Mouse (Mus musculus): ENCODE measurements around the gene Gm42957.
"Not testable (repeated sequence)": the region's sequence is repeated elsewhere in the genome, so short reads cannot be mapped to it uniquely, and the experiment has no call there.

Gene Gm42957

GRCm38 (mm10) chr3:96634928-96635879 lies at the start of gene Gm42957, which contains the start of gene Pex11b:
Gene Gm42957 (plus strand): TSS chr3:96635474.
Gene Pex11b (plus strand): TSS chr3:96635376.
- DNase-seq (ENCODE audit: low spot score) = peak; percentile 91

GRCm38 (mm10) chr3:96590657-96591056 lies 44.6 kb upstream of the Gm42957 start:
- DNase-seq (ENCODE audit: low spot score) = no peak

- DNase-seq (ENCODE audit: low spot score) = peak; percentile 69
These were observed 41.9 kb upstream of the Gm42957 start for GRCm38 (mm10) chr3:96593374-96593773.

- peak; percentile 95 for DNase-seq (ENCODE audit: low spot score)
These were observed 41.3 kb upstream of the Gm42957 start, which contains the start of gene Polr3gl for GRCm38 (mm10) chr3:96593790-96594560. Gene Polr3gl (minus strand): TSS chr3:96594181.

GRCm38 (mm10) chr3:96594851-96595250 lies 40.4 kb upstream of the Gm42957 start:
- DNase-seq (ENCODE audit: low spot score) = no peak

- DNase-seq (ENCODE audit: low spot score) = peak; percentile 60
These were observed 39.6 kb upstream of the Gm42957 start for GRCm38 (mm10) chr3:96595661-96596060.

GRCm38 (mm10) chr3:96596228-96596707 lies 39.0 kb upstream of the Gm42957 start, which contains the start of gene Ankrd34a:
Gene Ankrd34a (plus strand): TSS chr3:96596636.
- peak; percentile 39 for DNase-seq (ENCODE audit: low spot score)

- DNase-seq (ENCODE audit: low spot score) = no peak
These were observed 38.4 kb upstream of the Gm42957 start for GRCm38 (mm10) chr3:96596855-96597254.

GRCm38 (mm10) chr3:96597435-96597891 lies 37.8 kb upstream of the Gm42957 start:
- no peak for DNase-seq (ENCODE audit: low spot score)

- no peak for DNase-seq (ENCODE audit: low spot score)
These were observed 36.9 kb upstream of the Gm42957 start for GRCm38 (mm10) chr3:96598156-96599068.

GRCm38 (mm10) chr3:96599069-96599393 lies 36.2 kb upstream of the Gm42957 start:
- no peak for DNase-seq (ENCODE audit: low spot score)

GRCm38 (mm10) chr3:96599411-96599810 lies 35.9 kb upstream of the Gm42957 start:
- DNase-seq (ENCODE audit: low spot score) = no peak

GRCm38 (mm10) chr3:96600639-96601250 lies 34.5 kb upstream of the Gm42957 start, which contains the start of gene Lix1l:
Gene Lix1l (plus strand): TSS chr3:96601149.
- peak; percentile 97 for DNase-seq (ENCODE audit: low spot score)

GRCm38 (mm10) chr3:96601251-96601787 lies 34.0 kb upstream of the Gm42957 start:
- DNase-seq (ENCODE audit: low spot score) = peak; percentile 78

- no peak for DNase-seq (ENCODE audit: low spot score)
These were observed 33.2 kb upstream of the Gm42957 start for GRCm38 (mm10) chr3:96601941-96602703.

- no peak for DNase-seq (ENCODE audit: low spot score)
These were observed 32.6 kb upstream of the Gm42957 start for GRCm38 (mm10) chr3:96602704-96603084.

GRCm38 (mm10) chr3:96603311-96603710 lies 32.0 kb upstream of the Gm42957 start:
- peak; percentile 64 for DNase-seq (ENCODE audit: low spot score)

- DNase-seq (ENCODE audit: low spot score) = not testable (repeated sequence)
These were observed 29.3 kb upstream of the Gm42957 start for GRCm38 (mm10) chr3:96606007-96606406.

- DNase-seq (ENCODE audit: low spot score) = no peak
These were observed 28.7 kb upstream of the Gm42957 start for GRCm38 (mm10) chr3:96606618-96607017.

- no peak for DNase-seq (ENCODE audit: low spot score)
These were observed 17.3 kb upstream of the Gm42957 start for GRCm38 (mm10) chr3:96617941-96618340.

Data from MN1 (cell line).